In genomic region chr9:87248118-87248517, GRCm38 (mm10) we compare ENCODE assay signal across 9 mouse cellular contexts. TPM values are rescaled to one million over a fixed set of nuclear protein-coding genes. Genes with fewer than 3 reads are reported as not detected.
A peak's percentile ranks its signal among the peaks of the same experiment; 100 is the strongest.
DNase-seq lines count a peak whose midpoint lies in the region; ATAC-seq and TF ChIP-seq lines count a peak whose summit lies in the region.
"Had no signal": no experiment of that assay in that cellular context is flagged by ENCODE, and none has a peak within 500 bp of the region (broad histone marks: within the 10 kb centered on the region; RNA-seq: fewer than 3 reads in every experiment).

No protein-coding gene starts in this region.

- H3K4me2 ChIP-seq in liver, postnatal 0 days (ENCODE audit: low read depth, low read length), result no peak overlapping the region
- no peak overlapping the region for H3K4me2 ChIP-seq in liver, embryonic 12.5 days

- DNase-seq in cerebellum, adult 9-10 months, result peak; percentile 57
- no peak for DNase-seq in cerebellum, adult 9-11 months
- no peak for DNase-seq in liver, postnatal 0 days
- peak; percentile 73 for DNase-seq in retina, embryonic 14.5 days (ENCODE audit: low spot score)
- DNase-seq in heart, adult 8-10 months (ENCODE audit: low spot score), result no peak
- DNase-seq in kidney, adult 11 months, result no peak
- DNase-seq: thymus, postnatal 25 days had no signal

- no peak overlapping the region for H3K9ac ChIP-seq in liver, postnatal 0 days (replicated peaks)
- H3K9ac ChIP-seq in liver, embryonic 12.5 days, result no peak overlapping the region

- TF ChIP-seq EP300 in liver, postnatal 0 days (IDR thresholded peaks at IDR 0.05; ENCODE audit: low read depth), result no peak

- WGBS in liver, postnatal 0 days (ENCODE audit: insufficient replicate concordance), result 41% methylated on average over 3 of the region's 3 CpGs
- 38% methylated on average over 3 of the region's 3 CpGs for WGBS in liver, embryonic 12.5 days (ENCODE audit: insufficient replicate concordance)

- no peak overlapping the region for H3K4me3 ChIP-seq in liver, postnatal 0 days (ENCODE audit: low read depth, low read length)
- H3K4me3 ChIP-seq in liver, embryonic 12.5 days, result no peak overlapping the region

- no peak overlapping the region for H3K27ac ChIP-seq in liver, postnatal 0 days (ENCODE audit: low read depth)
- no peak overlapping the region for H3K27ac ChIP-seq in liver, embryonic 12.5 days

- no peaks in the 10 kb centered on the region for H3K27me3 ChIP-seq in liver, postnatal 0 days (ENCODE audit: insufficient read depth, low read length)
- H3K27me3 ChIP-seq in liver, embryonic 12.5 days (replicated peaks), result no peaks in the 10 kb centered on the region

- peak; percentile 64 for TF ChIP-seq CTCF in liver, postnatal 0 days (IDR thresholded peaks at IDR 0.05; ENCODE audit: low read depth)

- H3K9me3 ChIP-seq in liver, postnatal 0 days (ENCODE audit: low read length), result no peaks in the 10 kb centered on the region
- H3K9me3 ChIP-seq in liver, embryonic 12.5 days (replicated peaks), result no peaks in the 10 kb centered on the region

- ATAC-seq in liver, postnatal 0 days, result no peak
- ATAC-seq in liver, embryonic 12.5 days, result no peak
- ATAC-seq in granulocyte monocyte progenitor cell, adult 5-6 weeks (replicated peaks; ENCODE audit: poor library complexity, severe bottlenecking), result peak; percentile 68; the same call in 1 of the 2 replicates

- H3K4me1 ChIP-seq in liver, postnatal 0 days (ENCODE audit: insufficient read depth), result no peaks in the 10 kb centered on the region
- no peaks in the 10 kb centered on the region for H3K4me1 ChIP-seq in liver, embryonic 12.5 days

- H3K36me3 ChIP-seq in liver, postnatal 0 days (replicated peaks; ENCODE audit: insufficient read depth, low read length), result peaks cover 24% of the 10 kb centered on the region
- peaks cover 38% of the 10 kb centered on the region for H3K36me3 ChIP-seq in liver, embryonic 12.5 days

RNA-seq across cellular contexts. Expression of gene Cep162, which starts 7.2 kb away (rescaled TPM):
- polyA plus RNA-seq in liver, postnatal 0 days (2015; fragmentation: Nextera tagmentation; extraction: Ambion mirVana), result 0.78 and 0.93 TPM in 2 replicates
- polyA plus RNA-seq in liver, embryonic 12.5 days (2016; fragmentation: Nextera tagmentation; extraction: Ambion mirVana), result 3.2 and 3.8 TPM in 2 replicates
- total RNA-seq in granulocyte monocyte progenitor cell, adult 5-6 weeks (2014; fragmentation: Nextera tagmentation), result 13.4 and 13.9 TPM in 2 replicates
- 8.9 and 10.9 TPM in 2 replicates for total RNA-seq in granulocyte monocyte progenitor cell, adult 5-6 weeks (2017)
- total RNA-seq in heart, adult 8-10 months (2022), result 1 to 10 TPM; 2.4 to 3.1 (median 2.6) TPM

Comparison
In these comparisons a context has a peak if more than half of its experiments do, and no peak if none do; other contexts are left out.
1. DNase-seq: peak in cerebellum, adult 9-10 months (single experiment) and retina, embryonic 14.5 days (single experiment); none in cerebellum, adult 9-11 months (single experiment), liver, postnatal 0 days (single experiment), heart, adult 8-10 months (single experiment) and kidney, adult 11 months (single experiment).